Mouse (Mus musculus): ENCODE results near the gene Myh7.
"Not testable (repeated sequence)": the region's sequence is repeated elsewhere in the genome, so short reads cannot be mapped to it uniquely, and the experiment has no call there.

Myh7 gene

GRCm38 (mm10) chr14:54994136-54994868 is at the start of gene Myh7:
Gene Myh7 (minus strand): TSS chr14:54994626.
- DNase-seq (ENCODE audit: low read depth, low spot score), result no peak

DNA sequence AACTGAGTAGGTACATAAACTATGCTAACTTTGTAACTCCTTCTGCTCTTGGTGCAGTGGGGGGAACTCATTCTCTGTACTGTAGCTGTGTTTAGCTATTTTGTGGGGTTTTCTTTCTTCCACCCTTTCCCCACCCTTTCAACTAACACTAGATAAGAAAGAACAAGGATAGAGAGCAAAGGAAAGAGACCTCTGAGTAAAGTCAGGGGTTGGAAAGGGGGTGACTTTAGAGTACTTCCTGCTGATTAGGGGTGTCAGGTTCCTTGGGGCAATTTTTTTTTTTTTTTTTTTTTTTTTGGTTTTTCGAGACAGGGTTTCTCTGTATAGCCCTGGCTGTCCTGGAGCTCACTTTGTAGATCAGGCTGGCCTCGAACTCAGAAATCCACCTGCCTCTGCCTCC is 49.3 kb upstream of the Myh7 start:
- not testable (repeated sequence) for DNase-seq (ENCODE audit: low read depth, low spot score)

- peak; percentile 37 for DNase-seq (ENCODE audit: low read depth, low spot score)
Observed at GRCm38 (mm10) chr14:55032695-55033225, 38.3 kb upstream of the Myh7 start.

- DNase-seq (ENCODE audit: low read depth, low spot score), result peak; percentile 74
Observed at GRCm38 (mm10) chr14:55029034-55029698, 34.7 kb upstream of the Myh7 start.

DNA sequence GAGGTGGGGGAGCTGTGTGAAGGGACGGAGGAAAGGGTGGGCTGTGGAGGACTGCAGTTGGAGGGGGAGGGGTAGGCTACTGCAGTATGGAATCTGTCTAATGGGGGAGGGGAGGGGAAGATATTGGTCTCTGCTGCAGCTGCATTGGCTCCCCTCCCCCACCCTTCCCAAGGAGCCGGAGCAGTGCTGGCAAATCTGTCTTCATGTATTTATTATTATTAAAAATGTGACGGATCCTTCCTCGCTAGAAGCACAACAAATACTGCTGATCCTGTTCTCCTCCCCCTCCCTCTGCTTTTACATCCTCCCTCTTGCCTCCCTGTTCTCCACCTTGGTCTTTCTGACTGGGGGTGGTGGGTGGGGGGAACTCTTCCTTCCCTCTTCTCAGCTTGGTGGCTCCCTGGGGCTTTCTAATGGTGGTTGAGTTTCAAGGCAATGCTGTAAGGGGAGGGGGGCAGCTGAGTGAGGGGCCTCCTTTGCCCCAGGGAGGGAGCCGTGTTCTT is 34.0 kb upstream of the Myh7 start:
- no peak for DNase-seq (ENCODE audit: low read depth, low spot score)

DNA sequence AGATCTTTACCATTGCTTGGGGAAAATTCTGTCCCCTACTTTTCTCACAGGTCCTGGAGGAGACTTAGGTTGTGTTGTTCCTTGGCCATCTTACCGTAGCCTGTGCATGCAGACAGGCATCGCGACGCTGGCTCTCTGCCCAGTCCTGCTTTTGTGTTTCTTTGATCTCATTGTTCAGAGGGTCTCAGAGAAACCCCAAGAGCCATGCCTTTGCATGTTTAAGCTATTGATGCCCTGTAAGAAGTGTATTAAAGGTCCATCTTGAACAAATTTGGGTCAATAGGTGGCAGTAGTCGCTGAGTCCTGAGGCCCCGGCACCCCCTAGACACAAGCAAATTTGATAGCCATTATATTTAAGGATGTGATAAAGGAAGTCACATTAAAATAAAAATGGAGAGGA is 33.2 kb upstream of the Myh7 start:
- DNase-seq (ENCODE audit: low read depth, low spot score), result no peak

DNA sequence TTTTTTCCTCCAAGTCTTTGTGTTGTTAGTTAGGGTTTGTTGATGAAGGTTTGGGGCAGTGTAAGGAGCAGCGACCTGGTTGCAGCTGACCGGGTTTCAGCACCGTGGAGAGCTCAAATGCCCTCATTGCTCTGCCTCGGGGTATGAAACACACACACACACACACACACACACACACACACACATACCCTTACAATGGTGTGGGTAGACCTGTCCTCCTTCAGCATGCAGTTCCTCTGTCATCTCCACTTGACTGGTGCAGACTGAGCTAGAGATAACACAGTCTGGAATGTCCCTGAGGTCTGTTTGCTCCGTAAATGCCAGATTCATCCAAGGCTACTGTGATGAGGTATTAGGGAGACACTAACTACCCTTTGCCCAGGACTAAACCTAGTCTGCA is 32.8 kb upstream of the Myh7 start:
- no peak for DNase-seq (ENCODE audit: low read depth, low spot score)

DNA sequence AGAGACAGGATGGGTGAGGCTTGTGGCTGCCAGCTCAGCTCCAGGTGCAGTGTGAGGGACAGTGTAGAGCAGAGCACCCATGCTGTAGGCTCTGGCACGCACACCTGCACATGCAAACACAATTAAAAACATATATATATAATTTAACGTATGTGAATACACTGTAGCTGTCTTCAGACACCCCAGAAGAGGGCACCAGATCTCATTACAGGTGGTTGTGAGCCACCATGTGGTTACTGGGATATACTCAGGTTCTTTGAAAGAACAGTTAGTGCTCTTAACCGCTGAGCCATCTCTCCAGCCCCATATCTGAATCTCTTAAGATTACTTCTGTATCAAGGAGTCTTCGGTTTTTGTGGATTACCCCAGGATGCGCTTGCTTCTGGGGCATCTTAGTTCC is 31.1 kb upstream of the Myh7 start:
- DNase-seq (ENCODE audit: low read depth, low spot score), result peak; percentile 47

DNA sequence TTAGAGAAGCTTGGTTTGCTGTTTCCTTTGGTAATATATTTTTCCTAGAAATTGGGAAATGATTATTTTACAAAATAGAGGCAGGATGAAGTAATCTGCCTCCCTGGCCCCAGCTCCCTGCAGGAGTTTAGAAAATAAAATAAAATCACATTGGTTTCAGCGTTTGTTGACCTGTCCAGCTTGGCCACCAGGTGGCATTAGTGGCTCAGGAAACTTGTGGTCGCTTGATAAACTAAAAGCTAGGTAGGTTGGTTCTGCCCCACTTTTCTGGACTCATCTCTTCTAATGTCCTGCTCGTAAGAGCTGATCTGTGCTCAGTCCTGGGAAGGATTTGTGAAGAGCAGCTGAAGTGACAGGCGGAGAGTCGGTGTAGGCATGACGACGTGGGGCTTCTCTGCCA is 29.8 kb upstream of the Myh7 start:
- peak; percentile 81 for DNase-seq (ENCODE audit: low read depth, low spot score)

DNA sequence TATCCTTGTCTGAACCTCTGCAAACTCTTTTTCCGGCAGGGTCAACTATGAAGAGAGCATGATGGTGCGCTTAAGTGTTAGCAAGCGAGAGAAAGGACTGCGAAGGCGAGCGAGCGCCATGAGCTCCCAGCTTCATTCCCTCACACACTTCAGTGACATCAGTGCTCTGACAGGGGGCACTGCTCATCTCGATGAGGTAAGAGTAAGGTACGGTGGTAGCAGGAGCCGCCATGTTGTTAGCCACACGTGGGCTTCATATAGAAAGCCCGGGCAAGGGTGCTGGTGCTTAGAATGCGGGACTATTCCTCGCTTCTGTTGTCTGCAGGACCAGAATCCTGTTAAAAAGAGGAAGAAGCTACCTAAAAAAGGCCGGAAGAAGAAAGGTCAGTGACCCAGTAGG is 28.6 kb upstream of the Myh7 start:
- DNase-seq (ENCODE audit: low read depth, low spot score), result peak; percentile 66

DNA sequence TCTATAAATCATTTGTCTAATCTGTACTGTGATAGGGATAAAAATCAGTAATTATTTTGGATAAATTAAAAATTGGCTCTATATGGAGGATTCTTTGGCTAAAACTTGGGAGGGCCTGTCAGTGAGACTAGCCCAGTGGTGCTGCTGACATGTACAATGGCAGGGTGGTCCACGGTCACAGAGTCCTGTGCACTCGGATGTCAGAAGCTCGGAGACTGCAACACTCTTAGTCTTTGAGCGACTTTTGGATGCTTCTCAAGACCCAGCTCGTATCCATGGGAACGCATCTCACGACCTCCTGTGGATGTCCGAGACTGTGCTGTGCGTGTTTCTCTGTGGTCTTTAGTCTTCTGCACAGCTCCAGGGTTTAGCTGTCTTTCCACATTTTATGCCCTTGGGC is 26.0 kb upstream of the Myh7 start:
- no peak for DNase-seq (ENCODE audit: low read depth, low spot score)

- no peak for DNase-seq (ENCODE audit: low read depth, low spot score)
Observed at GRCm38 (mm10) chr14:55016876-55017275, 22.4 kb upstream of the Myh7 start.

DNA sequence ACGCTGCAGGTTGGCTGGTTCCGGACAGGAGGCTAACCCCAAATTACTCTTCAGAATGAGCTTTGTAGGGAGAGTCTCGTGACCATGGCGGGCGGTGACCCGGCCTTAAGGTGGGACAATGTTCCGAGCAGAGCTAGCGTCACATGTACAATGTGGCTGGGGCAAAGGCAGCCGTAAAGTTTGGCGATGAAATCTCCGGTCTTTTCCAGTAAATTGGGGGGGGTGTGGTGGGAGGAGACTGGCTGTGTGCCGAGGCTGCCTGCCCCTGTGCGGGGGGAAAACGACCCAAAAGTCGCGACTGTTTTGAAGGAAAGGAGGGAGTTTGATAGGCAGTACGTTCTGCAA is 21.3 kb upstream of the Myh7 start:
- DNase-seq (ENCODE audit: low read depth, low spot score), result no peak

DNA sequence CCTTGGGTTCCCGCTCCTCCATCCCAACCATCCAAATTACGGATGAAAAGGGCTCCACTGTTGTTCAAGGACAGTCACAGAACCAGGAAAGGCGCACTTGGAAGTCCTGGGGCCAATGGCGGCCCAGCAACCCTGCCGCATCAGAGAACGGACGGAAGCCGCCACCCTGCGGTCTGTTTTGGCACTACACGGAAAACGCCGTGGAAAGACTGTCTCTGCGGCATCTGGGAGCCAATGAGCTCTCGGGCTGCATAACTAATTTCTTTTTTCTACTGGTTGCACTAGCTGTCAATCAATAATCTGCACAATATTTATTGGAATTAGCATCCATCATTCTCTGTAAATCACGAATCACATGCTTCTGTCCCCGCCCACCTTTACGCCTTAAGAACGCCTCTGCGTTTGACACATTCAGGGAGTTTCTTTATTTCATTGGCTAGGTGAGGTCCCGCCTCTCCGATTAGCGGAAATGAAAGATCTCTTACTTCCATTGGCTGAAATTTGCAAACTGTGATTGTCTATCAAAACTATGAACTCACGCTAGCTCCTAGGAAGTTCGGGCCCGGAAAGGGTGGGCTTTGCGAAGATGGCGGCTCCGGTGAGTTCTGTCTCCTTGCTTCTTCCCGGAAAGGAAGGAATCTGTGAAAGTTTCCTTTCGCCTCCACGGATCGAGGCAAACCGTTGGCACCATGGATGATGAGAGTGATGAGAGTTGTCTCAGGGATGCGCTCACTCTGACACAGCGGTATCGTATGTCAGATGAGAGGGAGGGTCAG is 20.8 kb upstream of the Myh7 start, which contains the start of gene Ngdn:
Gene Ngdn (plus strand): TSS at position 464 of the 776 bp plus-strand sequence.
- DNase-seq (ENCODE audit: low read depth, low spot score), result peak; percentile 100

- DNase-seq (ENCODE audit: low read depth, low spot score), result no peak
Observed at GRCm38 (mm10) chr14:55014591-55014990, 20.2 kb upstream of the Myh7 start.

DNA sequence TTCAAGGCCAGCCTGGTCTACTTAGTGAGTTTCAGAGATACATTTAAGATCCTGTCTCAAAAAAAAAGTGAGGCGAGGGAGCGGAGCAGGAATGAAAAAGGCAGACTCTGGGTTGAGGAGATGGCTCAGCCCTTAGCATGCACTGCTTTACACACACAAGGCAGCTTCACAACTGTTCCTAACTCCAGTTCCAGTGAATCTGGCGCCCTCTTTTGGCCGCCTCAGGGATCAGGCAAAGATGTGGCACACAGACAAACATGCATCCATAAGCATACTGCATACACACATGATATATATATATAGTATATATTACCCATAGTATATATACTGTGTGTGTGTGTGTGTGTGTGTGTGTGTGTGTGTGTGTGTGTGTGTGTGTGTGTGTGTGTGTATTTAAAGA is 16.7 kb upstream of the Myh7 start:
- DNase-seq (ENCODE audit: low read depth, low spot score), result peak; percentile 86

DNA sequence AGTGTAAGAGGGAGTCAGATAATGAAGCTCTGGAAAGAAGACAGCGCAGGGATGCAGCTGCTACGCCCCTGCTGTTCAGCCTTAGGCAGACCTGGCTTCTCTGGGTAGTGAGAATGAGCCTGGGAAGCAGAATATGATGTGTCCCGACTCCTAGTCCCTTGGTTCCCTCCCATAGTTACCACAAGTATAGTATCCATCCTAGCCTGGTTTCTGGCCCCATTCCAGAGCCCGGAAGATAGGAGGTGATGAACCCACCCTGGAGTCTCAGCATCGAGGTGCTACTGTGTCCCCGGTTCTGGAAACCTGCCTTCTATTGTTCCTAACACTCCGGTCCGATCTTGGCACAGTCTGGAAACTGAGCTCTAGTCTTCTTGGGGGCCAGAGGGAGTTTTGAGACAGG is 14.0 kb upstream of the Myh7 start:
- DNase-seq (ENCODE audit: low read depth, low spot score), result no peak

- DNase-seq (ENCODE audit: low read depth, low spot score), result no peak
Observed at GRCm38 (mm10) chr14:55007120-55007908, 12.9 kb upstream of the Myh7 start.

- no peak for DNase-seq (ENCODE audit: low read depth, low spot score)
Observed at GRCm38 (mm10) chr14:55006541-55006940, 12.1 kb upstream of the Myh7 start.

- DNase-seq (ENCODE audit: low read depth, low spot score), result no peak
Observed at GRCm38 (mm10) chr14:55005967-55006366, 11.5 kb upstream of the Myh7 start.

DNA sequence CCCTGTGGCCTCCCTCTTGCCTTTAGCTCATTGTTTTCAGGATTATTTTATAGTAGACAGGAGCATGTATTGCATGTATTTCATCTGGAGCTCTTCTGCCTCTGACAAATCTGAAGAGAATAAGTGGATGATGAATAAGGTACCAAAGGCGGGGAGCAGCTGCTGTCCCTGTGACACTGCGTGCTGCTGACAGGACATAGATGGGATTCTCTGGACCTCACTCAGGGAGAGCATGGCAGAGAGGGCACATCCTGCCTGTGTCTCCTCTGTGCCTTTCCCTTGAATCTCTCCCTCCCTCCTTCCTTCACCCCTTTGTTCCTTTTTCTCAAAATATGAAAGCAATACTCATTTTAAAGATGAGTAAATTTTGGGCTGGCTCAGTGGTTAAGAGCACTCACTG is 11.1 kb upstream of the Myh7 start:
- no peak for DNase-seq (ENCODE audit: low read depth, low spot score)

Measured in R1 (cell line).